Mouse (Mus musculus) cerebellum, adult 2 months (tissue): ENCODE results near the gene Fbxo3.

Experiments
- CTCF ChIP-seq: fragments of 200-500 bp; IDR thresholded peaks from 2 replicates; pipeline ENCODE4 v1.5.1; 2011; ENCODE audit warnings: low read depth, mild to moderate bottlenecking, control low read depth, low read length, moderate library complexity, borderline replicate concordance; ENCODE audit not compliant: insufficient read depth
- POLR2A ChIP-seq: fragments of 200-500 bp; IDR thresholded peaks from 2 replicates; pipeline ENCODE4 v1.6.1; 2011; ENCODE audit warnings: low read length, control low read depth, borderline replicate concordance; ENCODE audit not compliant: insufficient read depth

DNA sequence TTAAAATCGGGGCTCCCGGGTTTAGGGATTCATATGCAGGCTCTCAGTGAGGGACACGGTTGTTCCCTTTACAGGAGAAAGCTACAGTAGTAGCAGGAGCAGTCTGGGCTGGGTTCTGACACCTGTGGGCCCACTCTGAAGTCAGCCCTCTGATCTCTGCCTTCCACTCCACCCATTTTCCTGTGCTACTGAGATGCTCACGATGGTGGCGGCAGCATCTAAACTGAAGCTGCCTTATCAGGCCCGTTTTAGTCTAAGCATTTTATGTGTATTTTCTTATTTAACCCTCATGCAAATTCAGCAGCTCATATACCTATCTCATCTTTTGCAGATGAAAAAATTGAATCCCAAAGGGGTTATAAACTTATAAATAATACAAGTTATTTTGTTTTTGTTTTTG is 77.3 kb downstream of the Fbxo3 start:
- no peak for TF ChIP-seq CTCF
- no peak for TF ChIP-seq POLR2A
